In the genomic region with DNA sequence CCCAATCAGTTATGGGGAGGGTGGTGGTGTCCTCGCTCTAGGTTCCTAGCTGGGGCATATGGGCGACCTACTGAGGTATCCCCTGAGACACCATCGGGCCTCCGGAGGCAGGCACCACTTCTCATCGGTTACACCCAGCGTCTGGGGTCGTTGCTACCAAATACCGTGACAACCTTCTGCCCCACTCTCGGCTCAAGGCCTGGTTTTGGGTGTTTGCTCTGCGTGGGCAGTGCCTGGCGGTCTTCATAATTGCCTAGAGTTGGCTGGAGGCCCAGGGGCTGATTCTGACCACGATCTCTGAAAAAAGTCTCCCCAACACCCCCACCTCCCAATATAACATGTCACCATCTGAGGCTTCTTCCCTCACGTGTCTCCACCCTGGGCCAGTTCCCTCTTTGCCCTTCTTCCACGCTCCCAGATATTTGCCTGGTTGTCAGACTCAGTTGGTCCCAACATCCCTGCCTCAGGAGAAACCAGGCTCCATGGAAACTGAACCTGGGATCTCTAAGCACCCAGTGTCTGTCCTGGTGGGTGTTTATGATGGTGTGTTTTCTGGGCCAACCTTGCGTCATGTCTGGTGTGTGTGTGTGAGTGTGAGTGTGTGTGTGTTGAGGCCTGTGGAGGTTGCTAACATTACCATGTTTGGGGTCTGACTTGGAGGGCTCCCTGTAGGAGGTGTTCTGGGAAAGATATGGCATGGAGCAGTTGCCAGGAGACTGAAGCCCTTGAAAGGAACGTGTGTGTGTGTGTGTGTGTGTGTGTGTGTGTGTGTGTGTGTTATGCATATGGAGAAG, we compare ENCODE assay signal across 8 mouse cellular contexts. TPM values are rescaled to one million over a fixed set of nuclear protein-coding genes. Genes with fewer than 3 reads are reported as not detected.
A peak's percentile ranks its signal among the peaks of the same experiment; 100 is the strongest.
DNase-seq lines count a peak whose midpoint lies in the region; ATAC-seq and TF ChIP-seq lines count a peak whose summit lies in the region.

No protein-coding gene starts in this region.

- H3K4me2 ChIP-seq in liver, embryonic 13.5 days: peak overlapping the region; percentile 96

- H3K4me1 ChIP-seq in testis, adult 2 months (ENCODE audit: control insufficient read depth, insufficient read depth, low read length): peaks cover 5% of the 10 kb centered on the region; the same call in 1 of the 2 replicates
- H3K4me1 ChIP-seq in liver, embryonic 13.5 days (replicated peaks): peaks cover 43% of the 10 kb centered on the region

- H3K27ac ChIP-seq in testis, adult 2 months (ENCODE audit: control insufficient read depth, insufficient read depth, low read depth, low read length): no peak overlapping the region
- H3K27ac ChIP-seq in liver, embryonic 13.5 days: 0 out of 2 replicates have a peak overlapping the region, but pooled peaks have one; percentile 6

- no peaks in the 10 kb centered on the region for H3K36me3 ChIP-seq in testis, adult 2 months (ENCODE audit: control insufficient read depth, insufficient read depth, low read length)
- H3K36me3 ChIP-seq in liver, embryonic 13.5 days: peaks cover 9% of the 10 kb centered on the region

- H3K9me3 ChIP-seq in liver, embryonic 13.5 days (replicated peaks): no peaks in the 10 kb centered on the region

- ATAC-seq in liver, embryonic 13.5 days (ENCODE audit: low read depth): peak; percentile 49

- H3K4me3 ChIP-seq in testis, adult 2 months (ENCODE audit: control insufficient read depth, low read depth, low read length): peak overlapping the region; percentile 77
- H3K4me3 ChIP-seq in liver, embryonic 13.5 days (replicated peaks): peak overlapping the region; percentile 75

- no peak for TF ChIP-seq POLR2A in testis, adult 2 months (IDR thresholded peaks at IDR 0.05; ENCODE audit: control insufficient read depth, low read depth, low read length)

- no peaks in the 10 kb centered on the region for H3K27me3 ChIP-seq in testis, adult 2 months (ENCODE audit: control insufficient read depth, insufficient read depth, low read length)
- no peaks in the 10 kb centered on the region for H3K27me3 ChIP-seq in liver, embryonic 13.5 days

- 11% methylated on average over 16 of the region's 16 CpGs for whole genome bisulfite sequencing in liver, embryonic 13.5 days (ENCODE audit: insufficient replicate concordance)

- intact Hi-C loops in heart, postnatal 25 days (cut with DNase I): loop anchor here (5.0 kb wide), 1 partner anchor 96 kb away; the partner anchor contains the start of gene Casq1

- peak overlapping the region; percentile 80 for H3K9ac ChIP-seq in liver, embryonic 13.5 days

- TF ChIP-seq CTCF in testis, adult 2 months (IDR thresholded peaks at IDR 0.05; ENCODE audit: control insufficient read depth, insufficient read depth, insufficient replicate concordance, low read depth, low read length): no peak

- DNase-seq in cerebellum, adult 18-20 months: peak; percentile 57 to 67
- no peak for DNase-seq in cerebellum, adult 9-11 months
- DNase-seq in testis, postnatal 10 days (ENCODE audit: low spot score): no peak
- peak; percentile 14 for DNase-seq in heart, postnatal 25 days (ENCODE audit: low spot score)
- no peak for DNase-seq in liver, embryonic 13.5 days
- DNase-seq in right cerebral cortex, postnatal 36 days (ENCODE audit: low spot score in 2 of 2): peak; percentile 69 to 73
- DNase-seq in urinary bladder, postnatal 25 days (ENCODE audit: low spot score): no peak

RNA-seq across cellular contexts. Expression of gene Atp1a2, which starts 15.1 kb away (rescaled TPM):
- 12.4 and 17.3 TPM in 2 replicates for polyA plus RNA-seq in testis, adult 2 months (2012; rRNA removed)
- total RNA-seq in heart, postnatal 25 days (2021): 100 to 1,000 TPM; 600 to 610 TPM
- polyA plus RNA-seq in liver, embryonic 13.5 days (2015; fragmentation: Nextera tagmentation; extraction: Ambion mirVana): 0.25 and 0.32 TPM in 2 replicates

RNA-seq across cellular contexts. Expression of gene Kcnj9, which starts 16.2 kb away (rescaled TPM):
- 40.4 and 41.2 TPM in 2 replicates for polyA plus RNA-seq in testis, adult 2 months (2012; rRNA removed)
- under 1 TPM in 1 of 2 experiments, not detected in 1; 0.06 TPM for total RNA-seq in heart, postnatal 25 days (2021)
- 0.05 TPM in 1 of 2 replicates, not detected in the other for polyA plus RNA-seq in liver, embryonic 13.5 days (2015; fragmentation: Nextera tagmentation; extraction: Ambion mirVana)

RNA-seq across cellular contexts. Expression of gene Kcnj10, which starts 28.0 kb away (rescaled TPM):
- polyA plus RNA-seq in testis, adult 2 months (2012; rRNA removed): 0.06 TPM in 2 replicates
- under 1 TPM; 0.10 to 0.14 TPM for total RNA-seq in heart, postnatal 25 days (2021)
- polyA plus RNA-seq in liver, embryonic 13.5 days (2015; fragmentation: Nextera tagmentation; extraction: Ambion mirVana): 0.03 and 0.07 TPM in 2 replicates

RNA-seq across cellular contexts. Expression of gene Igsf8, which starts 51.5 kb away (rescaled TPM):
- 43.9 and 52.2 TPM in 2 replicates for polyA plus RNA-seq in testis, adult 2 months (2012; rRNA removed)
- 10 to 100 TPM in 1 of 2 experiments, 1 to 10 TPM in 1; 9.3 to 15.2 TPM for total RNA-seq in heart, postnatal 25 days (2021)
- polyA plus RNA-seq in liver, embryonic 13.5 days (2015; fragmentation: Nextera tagmentation; extraction: Ambion mirVana): 15.4 and 16.8 TPM in 2 replicates

RNA-seq across cellular contexts. Expression of gene Atp1a4, which starts 54.8 kb away (rescaled TPM):
- 322 and 331 TPM in 2 replicates for polyA plus RNA-seq in testis, adult 2 months (2012; rRNA removed)
- not detected for total RNA-seq in heart, postnatal 25 days (2021)
- 0.03 TPM in 1 of 2 replicates, not detected in the other for polyA plus RNA-seq in liver, embryonic 13.5 days (2015; fragmentation: Nextera tagmentation; extraction: Ambion mirVana)

Comparison
In these comparisons a context has a peak if more than half of its experiments do, and no peak if none do; other contexts are left out.
1. DNase-seq: peak in cerebellum, adult 18-20 months (2 of 2), heart, postnatal 25 days (single experiment) and right cerebral cortex, postnatal 36 days (2 of 2); none in cerebellum, adult 9-11 months (single experiment), testis, postnatal 10 days (single experiment), liver, embryonic 13.5 days (single experiment) and urinary bladder, postnatal 25 days (single experiment).
2. RNA of gene Atp1a2, which starts 15.1 kb away (polyA plus RNA-seq): 12.4 to 17.3 TPM in testis, adult 2 months; 0.25 to 0.32 TPM in liver, embryonic 13.5 days; every median in the first group is over 10 times any median in the second.
3. RNA of gene Kcnj9, which starts 16.2 kb away (polyA plus RNA-seq): 40.4 to 41.2 TPM in testis, adult 2 months; 0.05 TPM in liver, embryonic 13.5 days; every median in the first group is over 10 times any median in the second.